Mouse (Mus musculus) natural killer cell, adult 2 months (primary cell): ENCODE measurements at regions not wholly inside any gene's neighbourhood (a gene's known extent, or its start where the extent isn't known, plus 50 kb on each side); places are given as distances from the start of the nearest gene placed in this dataset.
"Not testable (repeated sequence)": the region's sequence is repeated elsewhere in the genome, so short reads cannot be mapped to it uniquely, and the experiment has no call there.

ENCODE experiments used
- DNase-seq, 2 experiments: peaks; one replicate each; pipeline ENCODE4 v3.0.0; 2022; ENCODE audit warnings: low spot score in 2 of 2

GRCm38 (mm10) chr10:15321480-15321879 is 603.5 kb upstream of the Gje1 start:
- DNase-seq, result no peak

GRCm38 (mm10) chr10:15317017-15317607 is 599.1 kb upstream of the Gje1 start:
- DNase-seq, result no peak

- DNase-seq, result no peak
Observed at GRCm38 (mm10) chr10:15310650-15311049, 592.6 kb upstream of the Gje1 start.

GRCm38 (mm10) chr10:15305811-15306473 is 587.9 kb upstream of the Gje1 start:
- no peak for DNase-seq

- peak; percentile 21 to 57 for DNase-seq
Observed at GRCm38 (mm10) chr10:15300199-15301085, 582.4 kb upstream of the Gje1 start.

- DNase-seq, result no peak
Observed at GRCm38 (mm10) chr10:15299331-15300198, 581.6 kb upstream of the Gje1 start.

GRCm38 (mm10) chr10:15297257-15297656 is 579.2 kb upstream of the Gje1 start:
- no peak for DNase-seq

- DNase-seq, result no peak
Observed at GRCm38 (mm10) chr10:15294125-15294524, 576.1 kb upstream of the Gje1 start.

- DNase-seq, result not testable (repeated sequence)
Observed at GRCm38 (mm10) chr10:15263337-15263736, 545.3 kb upstream of the Gje1 start.

- not testable (repeated sequence) for DNase-seq
Observed at GRCm38 (mm10) chr10:15262282-15262681, 544.3 kb upstream of the Gje1 start.

GRCm38 (mm10) chr10:15249402-15250086 is 531.5 kb upstream of the Gje1 start:
- no peak for DNase-seq

- no peak for DNase-seq
Observed at GRCm38 (mm10) chr10:15248899-15249298, 530.9 kb upstream of the Gje1 start.

GRCm38 (mm10) chr10:15244376-15245262 is 526.6 kb upstream of the Gje1 start:
- no peak for DNase-seq

- DNase-seq, result no peak
Observed at GRCm38 (mm10) chr10:15243460-15243859, 525.4 kb upstream of the Gje1 start.

GRCm38 (mm10) chr10:15218883-15219282 is 500.9 kb upstream of the Gje1 start:
- no peak for DNase-seq

GRCm38 (mm10) chr10:15179585-15179984 is 461.6 kb upstream of the Gje1 start:
- no peak for DNase-seq

GRCm38 (mm10) chr10:15174421-15174820 is 456.4 kb upstream of the Gje1 start:
- no peak for DNase-seq

- DNase-seq, result no peak
Observed at GRCm38 (mm10) chr10:15172558-15172957, 454.5 kb upstream of the Gje1 start.

GRCm38 (mm10) chr10:15140703-15141102 is 422.7 kb upstream of the Gje1 start:
- DNase-seq, result no peak
